Mouse (Mus musculus) heart, adult 2 months (tissue): ENCODE measurements around the gene Neurod6. TPM values are rescaled to one million over a fixed set of nuclear protein-coding genes. Genes with fewer than 3 reads are reported as not detected.
"Not testable (repeated sequence)": the region's sequence is repeated elsewhere in the genome, so short reads cannot be mapped to it uniquely, and the experiment has no call there.

ENCODE experiments used
- DNase-seq, 2 experiments: peaks; one replicate each; pipeline ENCODE4 v3.0.0; 2021
- H3K27ac ChIP-seq: fragments of 200-600 bp; 2 replicates; pipeline ENCODE4 v1.8.1; 2022
- H3K27me3 ChIP-seq: fragments of 200-500 bp; 2 replicates; pipeline ENCODE4 v1.6.1; 2012; ENCODE audit warnings: mild to moderate bottlenecking, low read length, inconsistent platforms, mixed read lengths; ENCODE audit not compliant: control insufficient read depth, insufficient read depth
- H3K36me3 ChIP-seq: fragments of 200-500 bp; 2 replicates; pipeline ENCODE4 v1.6.1; 2012; ENCODE audit warnings: low read length, inconsistent platforms; ENCODE audit not compliant: control insufficient read depth, insufficient read depth
- H3K4me1 ChIP-seq: fragments of 200-500 bp; 2 replicates; pipeline ENCODE4 v1.6.1; 2011; ENCODE audit warnings: low read length; ENCODE audit not compliant: control insufficient read depth, insufficient read depth
- H3K4me3 ChIP-seq: fragments of 200-600 bp; 2 replicates; pipeline ENCODE4 v1.8.1; 2022
- H3K79me2 ChIP-seq: fragments of 200-500 bp; replicated peaks from 2 replicates; pipeline ENCODE4 v1.6.1; 2012; ENCODE audit warnings: mild to moderate bottlenecking, inconsistent platforms, low read length, moderate library complexity, mixed read lengths; ENCODE audit not compliant: control insufficient read depth, insufficient read depth
- H3K9ac ChIP-seq: fragments of 200-500 bp; 2 replicates; pipeline ENCODE4 v1.6.1; 2012; ENCODE audit warnings: low read depth, mild to moderate bottlenecking, control low read depth, inconsistent platforms, low read length, mixed read lengths
- CTCF ChIP-seq: fragments of 200-600 bp; IDR thresholded peaks from 2 replicates; pipeline ENCODE4 v1.8.1; 2022; ENCODE audit warnings: antibody characterized with exemption, mild to moderate bottlenecking, moderate library complexity
- EP300 ChIP-seq: fragments of 200-500 bp; IDR thresholded peaks from 2 replicates; pipeline ENCODE4 v1.6.1; 2011; ENCODE audit warnings: low read depth, low read length, control low read depth; ENCODE audit not compliant: insufficient read depth
- POLR2A ChIP-seq: fragments of 200-500 bp; IDR thresholded peaks from 2 replicates; pipeline ENCODE4 v1.6.1; 2011; ENCODE audit warnings: mild to moderate bottlenecking, low read depth, low read length, control low read depth; ENCODE audit not compliant: insufficient read depth
- WGBS: fragments of 180-500 bp; shearing (Covaris S2); methylation state at CpG from one replicate; pipeline ENCODE4 v1.1.7; 2018; 5-methylcytosine and 5-hydroxymethylcytosine counted together
- intact Hi-C: fragments of 180-260 bp; cut with DNase I; formaldehyde crosslinking; loops from one replicate; pipeline ENCODE4 v1.15.1; 2025
- long read RNA-seq: library from polyadenylated mRNA; stranded (forward); transcript quantifications from one replicate; pipeline ENCODE4 v2.0.0, GENCODE M21; 2021
- polyA plus RNA-seq: library from polyadenylated mRNA; depleted of rRNA; stranded (reverse); fragments of >200 nt; gene quantifications from 2 replicates; pipeline ENCODE4 v1.2.3, GENCODE M21; 2012; rRNA removed
- total RNA-seq, 2 experiments: library from RNA; stranded (reverse); gene quantifications; 2 replicates each; pipeline ENCODE4 v1.2.3; 2021

The Neurod6 gene
- total RNA-seq, result not detected
- not detected in 2 replicates for polyA plus RNA-seq
- long read RNA-seq, result 0 reads

GRCm38 (mm10) chr6:55680974-55681373, at the start of gene Neurod6:
Gene Neurod6, minus strand, starts transcription at chr6:55681263.
- H3K4me1 ChIP-seq, result no peaks in the 10 kb centered on the region
- no peak within 1 kb of the TSS for H3K4me3 ChIP-seq
- intact Hi-C loops, result no loop called here
- DNase-seq, result no peak
- WGBS, result 70% methylated on average over 4 of the region's 4 CpGs
- TF ChIP-seq POLR2A (no peak), CTCF (no peak), EP300 (no peak)
- H3K27me3 ChIP-seq, result no peaks in the 10 kb centered on the region; the same call in 1 of the 2 replicates
- no peaks in the 10 kb centered on the region for H3K79me2 ChIP-seq
- H3K9ac ChIP-seq, result no peak within 1 kb of the TSS
- no peaks in the 10 kb centered on the region for H3K36me3 ChIP-seq
- H3K27ac ChIP-seq, result no peak within 1 kb of the TSS

DNA sequence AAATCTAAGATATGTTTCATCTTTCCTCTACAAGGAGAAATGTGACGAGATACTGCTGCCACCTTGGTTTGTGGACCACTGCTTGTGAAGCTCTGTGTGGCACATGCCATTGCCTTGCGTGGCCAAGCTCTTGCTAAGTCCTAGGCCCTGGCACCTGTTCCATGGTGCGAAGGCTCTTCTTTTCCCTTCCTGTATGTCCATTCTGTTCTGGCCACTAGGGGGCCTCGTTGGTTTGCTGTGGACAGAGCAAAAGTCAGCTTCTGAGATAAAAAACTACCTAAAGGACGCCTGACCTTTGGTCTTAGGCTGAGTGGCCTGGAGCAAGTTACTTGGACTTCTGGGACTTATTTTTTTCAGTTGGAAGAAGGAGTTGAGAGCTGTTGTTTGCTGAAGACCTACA, 36.1 kb upstream of the Neurod6 start:
- Histone ChIP-seq H3K4me3 (no peak overlapping the region), H3K27ac (no peak overlapping the region), H3K27me3 (no peaks in the 10 kb centered on the region; the same call in 1 of the 2 replicates), H3K79me2 (no peaks in the 10 kb centered on the region), H3K36me3 (no peaks in the 10 kb centered on the region), H3K4me1 (no peaks in the 10 kb centered on the region), H3K9ac (no peak overlapping the region)
- intact Hi-C loops, result loop anchor here (10.0 kb wide), 1 partner anchor 238 kb away; no protein-coding TSS in a partner anchor
- 28% methylated on average over 5 of the region's 5 CpGs for WGBS
- peak; percentile 10 to 38 for DNase-seq
- TF ChIP-seq CTCF (peak; percentile 76), POLR2A (no peak), EP300 (no peak)

GRCm38 (mm10) chr6:55715446-55715845, 34.4 kb upstream of the Neurod6 start:
- intact Hi-C loops, result loop anchor here (10.0 kb wide), 1 partner anchor 239 kb away; no protein-coding TSS in a partner anchor

GRCm38 (mm10) chr6:55710913-55711312, 29.9 kb upstream of the Neurod6 start:
- not testable (repeated sequence) for DNase-seq, H3K4me3 ChIP-seq, H3K27me3 ChIP-seq, H3K9ac ChIP-seq, H3K79me2 ChIP-seq, H3K27ac ChIP-seq, H3K36me3 ChIP-seq, H3K4me1 ChIP-seq
- intact Hi-C loops, result loop anchor here (10.0 kb wide), 1 partner anchor 244 kb away; no protein-coding TSS in a partner anchor
- 86% methylated on average over 4 of the region's 4 CpGs for WGBS

More at GRCm38 (mm10) chr6:55715446-55715845, 34.4 kb upstream of the Neurod6 start:
- Histone ChIP-seq H3K4me1 (no peaks in the 10 kb centered on the region), H3K79me2 (no peaks in the 10 kb centered on the region), H3K27ac (no peak overlapping the region), H3K36me3 (no peaks in the 10 kb centered on the region), H3K27me3 (no peaks in the 10 kb centered on the region; the same call in 1 of the 2 replicates), H3K9ac (no peak overlapping the region), H3K4me3 (no peak overlapping the region)
- no peak for TF ChIP-seq CTCF
- no peak for TF ChIP-seq EP300
- TF ChIP-seq POLR2A, result no peak
- no peak for DNase-seq
- WGBS, result 78% methylated on average over 6 of the region's 6 CpGs

DNA sequence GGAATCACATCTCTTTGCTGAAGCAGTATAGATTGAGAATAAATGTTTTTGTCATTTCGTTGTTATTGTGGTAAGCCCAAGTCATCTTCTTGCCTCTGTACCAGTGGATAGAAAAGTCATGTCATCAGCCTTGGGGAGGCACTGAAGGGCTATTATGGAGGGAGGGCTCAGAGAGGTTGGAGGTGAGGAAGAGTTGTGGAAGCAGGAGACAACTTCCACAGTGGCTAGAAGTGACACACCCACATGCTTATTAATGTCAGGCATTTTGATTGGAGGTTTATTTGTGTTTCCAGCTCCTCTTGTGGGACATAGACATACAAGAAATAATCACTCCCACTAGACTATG, 23.7 kb upstream of the Neurod6 start:
- intact Hi-C loops, result no loop called here
- no peak for DNase-seq
- Histone ChIP-seq H3K79me2 (no peaks in the 10 kb centered on the region), H3K27ac (no peak overlapping the region), H3K4me1 (no peaks in the 10 kb centered on the region), H3K4me3 (no peak overlapping the region), H3K36me3 (no peaks in the 10 kb centered on the region), H3K27me3 (no peaks in the 10 kb centered on the region), H3K9ac (no peak overlapping the region)
- WGBS, result 84% methylated on average over 1 of the region's 1 CpGs
- TF ChIP-seq POLR2A (no peak), EP300 (no peak), CTCF (no peak)

- no peak overlapping the region for H3K4me3 ChIP-seq
- 88% methylated on average over 8 of the region's 8 CpGs for WGBS
- H3K27ac ChIP-seq, result no peak overlapping the region
- intact Hi-C loops, result no loop called here
- H3K27me3 ChIP-seq, result no peaks in the 10 kb centered on the region
- TF ChIP-seq POLR2A (no peak), CTCF (no peak), EP300 (no peak)
- DNase-seq, result no peak
- no peaks in the 10 kb centered on the region for H3K4me1 ChIP-seq
- no peaks in the 10 kb centered on the region for H3K79me2 ChIP-seq
- no peaks in the 10 kb centered on the region for H3K36me3 ChIP-seq
- H3K9ac ChIP-seq, result no peak overlapping the region
These were observed 23.1 kb upstream of the Neurod6 start for GRCm38 (mm10) chr6:55704061-55704758.
